Mouse (Mus musculus) forebrain, embryonic 15.5 days (tissue): ENCODE measurements around the gene Dlg5. TPM values are rescaled to one million over a fixed set of nuclear protein-coding genes. Genes with fewer than 3 reads are reported as not detected.

Experiments
- ATAC-seq: fragments of 200-750 bp; cut with Nextera tagmentation; replicated peaks from 2 replicates; pipeline ENCODE4 v1.8.0; 2017; ENCODE audit warnings: mild to moderate bottlenecking, moderate TSS enrichment, moderate library complexity
- H3K27ac ChIP-seq: fragments of 300-500 bp; sonication (generic); replicated peaks from 2 replicates; pipeline ENCODE4 v1.5.1; 2015; ENCODE audit warnings: mild to moderate bottlenecking, inconsistent platforms
- H3K27me3 ChIP-seq: fragments of 300-500 bp; sonication (generic); 2 replicates; pipeline ENCODE4 v1.6.1; 2015; ENCODE audit warnings: inconsistent platforms
- H3K36me3 ChIP-seq: fragments of 300-500 bp; sonication (generic); 2 replicates; pipeline ENCODE4 v1.6.1; 2015; ENCODE audit warnings: mild to moderate bottlenecking, inconsistent platforms
- H3K4me1 ChIP-seq: fragments of 300-500 bp; sonication (generic); 2 replicates; pipeline ENCODE4 v1.6.1; 2015; ENCODE audit warnings: inconsistent platforms
- H3K4me2 ChIP-seq: fragments of 300-500 bp; sonication (generic); replicated peaks from 2 replicates; pipeline ENCODE4 v1.6.1; 2015; ENCODE audit warnings: mild to moderate bottlenecking, inconsistent platforms
- H3K4me3 ChIP-seq: fragments of 300-500 bp; sonication (generic); 2 replicates; pipeline ENCODE4 v1.5.1; 2015; ENCODE audit warnings: mild to moderate bottlenecking, inconsistent platforms
- H3K9ac ChIP-seq: fragments of 300-500 bp; sonication (generic); replicated peaks from 2 replicates; pipeline ENCODE4 v1.6.1; 2015; ENCODE audit warnings: mild to moderate bottlenecking, inconsistent platforms
- H3K9me3 ChIP-seq: fragments of 300-500 bp; sonication (generic); 2 replicates; pipeline ENCODE4 v1.6.1; 2016; ENCODE audit warnings: inconsistent platforms
- WGBS: fragments of 180-500 bp; shearing (Covaris S2); methylation state at CpG from one replicate; pipeline ENCODE4 v1.1.7; 2015; ENCODE audit warnings: mixed read lengths; 5-methylcytosine and 5-hydroxymethylcytosine counted together
- polyA plus RNA-seq: library from polyadenylated mRNA; unstranded; fragments of >200 nt; fragmentation: Nextera tagmentation; extraction: Ambion mirVana; gene quantifications from 2 replicates; pipeline ENCODE4 v1.2.1, GENCODE M21; 2015

Gene Dlg5
- polyA plus RNA-seq, 1 experiment from 2014 or later = 17.3 TPM

DNA sequence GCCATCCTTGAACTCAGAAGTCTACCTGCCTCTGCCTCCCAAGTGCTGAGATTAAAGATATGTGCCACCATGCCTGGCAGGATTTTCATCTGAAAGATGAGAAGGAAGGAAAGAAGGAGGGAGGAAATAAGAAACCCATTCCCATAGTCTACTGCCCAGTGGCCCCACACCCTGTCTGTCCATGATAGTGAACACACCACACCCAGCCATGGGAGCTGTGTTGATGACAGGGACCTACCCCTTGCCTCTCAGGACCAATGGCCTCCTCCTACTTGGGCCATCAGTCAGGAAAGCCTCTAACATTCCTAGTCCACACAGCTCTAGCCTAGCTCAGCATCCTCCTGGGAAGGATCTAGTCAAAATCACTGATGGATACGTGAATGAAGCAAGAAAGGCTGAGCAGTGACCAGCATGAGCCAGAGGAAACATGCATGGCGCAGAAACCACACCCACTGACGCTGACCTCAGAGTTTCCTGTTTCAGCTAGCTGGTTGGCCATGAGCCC is 102.7 kb downstream of the Dlg5 start:
- H3K4me2 ChIP-seq = no peak overlapping the region
- no peak for ATAC-seq
- no peaks in the 10 kb centered on the region for H3K9me3 ChIP-seq
- 96% methylated on average over 3 of the region's 3 CpGs for WGBS
- peaks cover 48% of the 10 kb centered on the region for H3K36me3 ChIP-seq
- no peaks in the 10 kb centered on the region for H3K4me1 ChIP-seq
- H3K27me3 ChIP-seq = no peaks in the 10 kb centered on the region
- no peak overlapping the region for H3K9ac ChIP-seq
- no peak overlapping the region for H3K27ac ChIP-seq
- no peak overlapping the region for H3K4me3 ChIP-seq

DNA sequence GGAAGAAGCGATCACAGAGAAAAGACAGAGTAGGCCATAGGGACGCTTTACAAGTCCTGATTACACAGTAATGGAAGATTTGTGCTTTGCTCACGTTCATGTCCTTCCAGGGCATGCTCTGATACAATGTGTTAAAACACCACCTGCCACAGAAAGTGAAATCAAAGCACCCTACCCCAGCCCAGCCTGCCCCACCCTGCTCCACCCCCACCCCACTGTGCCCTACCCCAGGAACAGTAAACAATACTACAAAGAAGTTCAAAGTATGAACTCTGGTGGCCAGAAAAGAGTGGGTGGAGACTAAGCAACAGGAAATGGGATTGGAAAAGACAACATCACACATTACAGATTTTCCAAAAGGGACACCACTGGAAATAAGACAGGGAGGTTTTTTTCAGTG is 104.0 kb downstream of the Dlg5 start:
- Histone ChIP-seq H3K4me1 (no peaks in the 10 kb centered on the region), H3K9me3 (no peaks in the 10 kb centered on the region), H3K27me3 (no peaks in the 10 kb centered on the region), H3K36me3 (peaks cover 41% of the 10 kb centered on the region), H3K4me3 (no peak overlapping the region), H3K27ac (no peak overlapping the region), H3K9ac (no peak overlapping the region), H3K4me2 (no peak overlapping the region)
- ATAC-seq = no peak
- WGBS = 90% methylated on average over 3 of the region's 3 CpGs

DNA sequence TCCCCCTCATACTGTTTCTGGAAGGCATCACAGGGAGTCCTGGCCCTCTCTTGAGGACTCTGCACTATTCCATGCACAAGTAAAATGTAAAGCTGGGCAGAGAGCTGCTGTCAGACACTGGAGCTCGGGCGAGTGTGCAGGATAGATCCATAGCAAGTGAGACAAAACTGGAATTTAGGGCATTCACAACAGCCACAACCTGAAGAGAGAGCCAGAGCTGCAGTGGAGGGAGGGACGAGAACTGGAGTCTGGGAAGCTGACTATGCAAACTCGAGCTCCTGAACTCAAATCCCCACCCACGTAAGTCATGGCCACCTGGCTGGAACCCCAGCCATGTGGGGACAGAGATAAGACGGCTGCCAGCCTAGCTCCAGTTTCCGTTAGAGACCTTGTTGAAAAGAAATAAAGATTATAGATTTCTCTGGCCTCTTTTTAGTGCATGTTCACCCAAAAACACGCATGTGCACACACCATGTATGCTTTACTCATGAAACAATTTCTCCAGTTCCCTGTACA is 105.4 kb downstream of the Dlg5 start:
- no peak overlapping the region for H3K4me3 ChIP-seq
- H3K4me1 ChIP-seq = no peaks in the 10 kb centered on the region
- 90% methylated on average over 8 of the region's 8 CpGs for WGBS
- H3K27me3 ChIP-seq = no peaks in the 10 kb centered on the region
- no peak overlapping the region for H3K9ac ChIP-seq
- H3K4me2 ChIP-seq = no peak overlapping the region
- no peaks in the 10 kb centered on the region for H3K9me3 ChIP-seq
- peaks cover 45% of the 10 kb centered on the region for H3K36me3 ChIP-seq
- H3K27ac ChIP-seq = no peak overlapping the region
- no peak for ATAC-seq

DNA sequence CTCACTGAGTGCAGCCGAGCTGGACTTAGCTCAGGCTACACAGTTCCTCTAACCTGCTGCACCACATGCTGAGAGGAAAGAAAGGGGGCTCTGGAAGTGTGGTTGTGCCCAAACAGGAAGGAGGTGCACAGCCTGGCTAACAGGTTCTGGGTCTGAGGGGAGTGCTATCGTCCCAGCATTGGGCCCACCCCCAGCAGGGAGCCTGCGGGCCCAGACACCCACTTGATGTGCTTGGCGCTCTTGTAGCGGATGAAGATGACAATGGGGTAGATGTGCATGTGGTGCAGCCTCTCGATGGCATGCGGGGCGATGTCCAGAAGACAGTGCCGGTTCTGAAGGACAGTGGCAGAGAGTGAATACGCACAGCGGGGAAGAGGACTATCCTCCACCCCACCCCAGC is 108.8 kb downstream of the Dlg5 start:
- Histone ChIP-seq H3K27me3 (no peaks in the 10 kb centered on the region), H3K4me2 (no peak overlapping the region), H3K9me3 (no peaks in the 10 kb centered on the region), H3K9ac (no peak overlapping the region), H3K27ac (no peak overlapping the region), H3K4me3 (no peak overlapping the region), H3K4me1 (no peaks in the 10 kb centered on the region), H3K36me3 (peaks cover 28% of the 10 kb centered on the region; the same call in 1 of the 2 replicates)
- 86% methylated on average over 11 of the region's 11 CpGs for WGBS
- no peak for ATAC-seq

DNA sequence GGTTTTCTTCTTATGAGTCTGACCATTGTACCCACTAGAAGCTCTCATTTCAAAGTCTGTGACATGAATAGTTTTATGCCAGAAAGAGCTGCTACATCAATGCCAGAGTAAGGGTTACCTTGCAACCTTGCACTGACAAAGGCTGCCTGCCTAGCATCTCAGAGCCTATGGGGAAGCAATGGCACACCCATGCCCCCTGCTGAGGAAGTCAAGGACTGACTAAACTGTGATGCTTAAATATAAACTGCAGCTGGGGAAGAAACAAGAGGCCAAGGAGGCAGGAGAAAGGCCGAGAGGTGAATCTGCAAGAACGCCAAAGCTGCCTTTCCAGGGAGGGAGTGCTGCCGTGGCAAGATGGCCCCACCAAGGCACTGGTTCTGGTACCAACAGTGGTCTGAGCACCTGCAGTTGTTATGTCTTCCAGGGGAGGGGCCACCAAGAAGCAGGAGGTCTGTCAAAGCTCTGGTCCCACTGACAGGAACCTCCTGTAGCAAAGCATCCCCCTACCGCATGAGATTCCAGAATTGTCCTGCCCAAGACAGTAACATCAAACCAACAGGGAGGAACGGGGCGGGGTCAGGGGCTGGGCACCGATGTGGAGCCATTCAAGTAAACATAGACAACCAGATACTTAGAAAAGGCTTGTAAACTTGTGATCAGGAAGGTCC is 111.0 kb downstream of the Dlg5 start:
- Histone ChIP-seq H3K4me2 (no peak overlapping the region), H3K36me3 (peaks cover 26% of the 10 kb centered on the region; the same call in 1 of the 2 replicates), H3K27me3 (no peaks in the 10 kb centered on the region), H3K4me1 (no peaks in the 10 kb centered on the region), H3K9ac (no peak overlapping the region), H3K9me3 (no peaks in the 10 kb centered on the region), H3K27ac (no peak overlapping the region), H3K4me3 (no peak overlapping the region)
- ATAC-seq = no peak
- WGBS = 89% methylated on average over 7 of the region's 7 CpGs

DNA sequence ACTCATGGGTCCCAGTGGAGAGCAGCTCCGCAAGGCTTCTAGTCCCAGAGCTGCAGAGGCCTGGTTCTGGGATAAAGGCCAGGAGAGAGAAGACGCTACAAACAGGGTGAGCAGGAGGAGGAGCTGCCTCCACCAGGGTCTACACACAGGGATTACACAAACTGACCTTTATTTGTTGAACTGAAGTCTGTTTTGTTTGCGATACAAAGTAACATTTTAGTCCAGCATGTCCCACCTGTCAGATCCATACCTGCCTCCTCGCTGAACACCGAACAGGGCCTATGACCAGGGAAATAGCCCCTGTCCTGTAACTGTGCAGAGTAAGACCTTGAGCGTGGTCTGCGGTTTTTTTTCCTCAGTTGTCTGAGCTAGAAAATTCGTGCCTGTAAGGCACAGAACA is 111.9 kb downstream of the Dlg5 start:
- Histone ChIP-seq H3K4me2 (no peak overlapping the region), H3K36me3 (peaks cover 22% of the 10 kb centered on the region; the same call in 1 of the 2 replicates), H3K4me3 (no peak overlapping the region), H3K9ac (no peak overlapping the region), H3K27me3 (no peaks in the 10 kb centered on the region), H3K9me3 (no peaks in the 10 kb centered on the region), H3K27ac (no peak overlapping the region), H3K4me1 (no peaks in the 10 kb centered on the region)
- WGBS = 88% methylated on average over 8 of the region's 8 CpGs
- no peak for ATAC-seq

DNA sequence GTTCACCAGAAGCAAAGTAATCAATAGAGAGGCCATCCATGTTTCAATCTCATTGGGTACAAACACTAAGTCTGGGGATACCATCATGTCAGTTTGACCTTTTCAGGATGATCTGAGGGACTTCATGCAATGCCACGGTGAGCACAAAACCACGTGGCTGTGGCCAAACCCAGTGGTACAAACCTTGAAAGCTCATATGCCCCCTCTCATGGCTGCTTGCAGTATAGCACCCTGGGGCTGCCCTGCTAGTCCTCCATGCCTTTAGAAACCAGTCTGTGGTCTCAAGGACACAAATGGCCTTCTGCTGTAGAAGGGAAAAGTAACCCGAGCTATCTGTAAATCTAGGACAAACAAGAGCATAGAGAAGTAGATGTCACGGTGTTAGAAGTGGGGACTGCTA is 113.6 kb downstream of the Dlg5 start:
- no peak for ATAC-seq

DNA sequence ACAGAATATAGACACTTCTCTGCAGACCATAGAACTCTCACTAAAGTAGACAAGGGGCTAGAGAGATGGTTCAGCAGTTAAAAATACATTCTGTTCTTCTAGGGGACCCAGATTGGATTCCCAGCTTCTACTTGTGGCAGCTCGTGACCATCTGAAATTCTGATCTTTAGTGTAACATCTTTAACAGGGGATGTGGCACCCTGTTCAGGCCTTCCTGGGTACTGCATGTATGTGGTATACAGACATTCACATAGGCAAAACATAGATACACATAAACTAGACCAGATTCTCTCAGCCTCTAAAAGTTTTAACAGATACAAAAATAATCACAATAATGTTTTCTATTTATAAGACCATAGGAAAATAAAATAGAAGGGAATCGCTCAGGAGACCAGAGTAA is 120.7 kb downstream of the Dlg5 start:
- 87% methylated on average over 2 of the region's 2 CpGs for WGBS
- Histone ChIP-seq H3K36me3 (no peaks in the 10 kb centered on the region), H3K27me3 (no peaks in the 10 kb centered on the region), H3K4me2 (no peak overlapping the region), H3K27ac (no peak overlapping the region), H3K9me3 (no peaks in the 10 kb centered on the region), H3K4me1 (no peaks in the 10 kb centered on the region), H3K4me3 (no peak overlapping the region), H3K9ac (no peak overlapping the region)
- ATAC-seq = no peak

More for the DNA sequence above, 113.6 kb downstream of the Dlg5 start:
- H3K9ac ChIP-seq = no peak overlapping the region
- no peaks in the 10 kb centered on the region for H3K4me1 ChIP-seq
- H3K27ac ChIP-seq = no peak overlapping the region
- no peaks in the 10 kb centered on the region for H3K9me3 ChIP-seq
- H3K4me2 ChIP-seq = no peak overlapping the region
- H3K36me3 ChIP-seq = 0 out of 2 replicates have a peak, but pooled peaks cover 12% of the 10 kb centered on the region
- no peak overlapping the region for H3K4me3 ChIP-seq
- H3K27me3 ChIP-seq = no peaks in the 10 kb centered on the region
- 52% methylated on average over 4 of the region's 4 CpGs for WGBS

DNA sequence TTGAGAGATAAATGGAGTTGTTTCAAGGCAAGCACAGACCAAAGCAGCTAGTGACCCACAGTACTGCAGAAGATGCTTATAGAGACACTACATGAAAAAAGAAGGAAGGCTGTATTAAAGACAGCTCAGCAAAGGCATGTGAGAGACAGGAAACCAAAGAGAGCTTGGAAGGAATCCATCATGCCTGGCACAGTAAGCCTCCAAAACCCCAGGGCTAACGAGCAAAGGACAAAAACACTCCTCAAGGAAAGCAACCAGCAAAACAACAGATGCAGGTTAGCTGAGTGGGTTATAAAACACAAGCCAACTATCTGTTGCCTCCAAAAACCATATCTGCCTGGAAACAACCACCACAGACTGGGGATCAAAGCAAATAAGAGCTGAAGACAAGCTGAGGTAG is 121.5 kb downstream of the Dlg5 start:
- H3K36me3 ChIP-seq = no peaks in the 10 kb centered on the region
- H3K4me3 ChIP-seq = no peak overlapping the region
- 14% methylated on average over 1 of the region's 1 CpGs for WGBS
- H3K27ac ChIP-seq = no peak overlapping the region
- no peak for ATAC-seq
- no peaks in the 10 kb centered on the region for H3K9me3 ChIP-seq
- H3K27me3 ChIP-seq = no peaks in the 10 kb centered on the region
- H3K4me2 ChIP-seq = no peak overlapping the region
- H3K4me1 ChIP-seq = no peaks in the 10 kb centered on the region
- H3K9ac ChIP-seq = no peak overlapping the region

DNA sequence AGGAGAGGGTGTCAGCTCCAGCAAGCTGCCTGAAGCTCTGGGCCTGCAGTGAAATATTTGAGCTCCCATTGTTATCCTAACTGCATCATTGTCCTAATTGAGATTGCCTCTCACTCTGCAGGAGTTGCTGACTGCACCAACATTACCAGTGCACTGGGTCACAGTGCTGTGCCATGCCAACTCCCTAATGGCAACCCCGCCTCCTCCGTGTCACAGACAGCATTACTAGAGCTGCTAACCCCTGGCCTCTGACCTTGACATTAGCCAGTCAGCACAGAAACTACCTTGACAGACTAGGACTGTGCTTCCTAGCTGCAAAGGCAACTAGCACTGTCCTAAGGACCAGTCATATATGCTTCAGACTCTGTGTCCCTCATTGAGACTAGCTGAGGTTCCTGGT is 139.0 kb downstream of the Dlg5 start:
- no peak overlapping the region for H3K9ac ChIP-seq
- no peaks in the 10 kb centered on the region for H3K36me3 ChIP-seq
- H3K9me3 ChIP-seq = no peaks in the 10 kb centered on the region
- no peak for ATAC-seq
- H3K4me3 ChIP-seq = no peak overlapping the region
- no peak overlapping the region for H3K27ac ChIP-seq
- WGBS = 91% methylated on average over 2 of the region's 2 CpGs
- H3K4me2 ChIP-seq = no peak overlapping the region
- H3K4me1 ChIP-seq = no peaks in the 10 kb centered on the region
- no peaks in the 10 kb centered on the region for H3K27me3 ChIP-seq

DNA sequence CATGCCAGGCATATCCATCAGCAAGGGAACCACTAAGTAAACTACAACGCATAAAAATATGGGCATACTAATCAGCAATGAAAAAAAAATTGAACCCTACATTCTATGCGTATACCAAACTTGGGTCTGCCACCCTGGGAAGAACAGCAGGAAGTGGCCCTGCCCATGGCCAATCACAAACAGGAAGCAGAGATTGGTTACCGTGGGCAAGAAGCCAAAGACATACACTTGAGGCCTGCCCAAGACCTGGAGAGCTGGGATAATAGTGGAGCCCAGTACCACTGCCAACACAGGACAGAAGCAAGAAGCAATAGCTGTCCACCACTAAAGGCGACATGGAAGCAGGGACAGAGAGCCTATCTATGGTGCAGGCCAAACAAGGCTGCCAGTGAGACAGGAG is 146.9 kb downstream of the Dlg5 start:
- H3K36me3 ChIP-seq = no peaks in the 10 kb centered on the region
- H3K4me2 ChIP-seq = no peak overlapping the region
- no peaks in the 10 kb centered on the region for H3K9me3 ChIP-seq
- H3K9ac ChIP-seq = no peak overlapping the region
- H3K27ac ChIP-seq = no peak overlapping the region
- WGBS = 90% methylated on average over 4 of the region's 4 CpGs
- H3K4me3 ChIP-seq = no peak overlapping the region
- ATAC-seq = no peak
- H3K27me3 ChIP-seq = no peaks in the 10 kb centered on the region
- H3K4me1 ChIP-seq = no peaks in the 10 kb centered on the region

DNA sequence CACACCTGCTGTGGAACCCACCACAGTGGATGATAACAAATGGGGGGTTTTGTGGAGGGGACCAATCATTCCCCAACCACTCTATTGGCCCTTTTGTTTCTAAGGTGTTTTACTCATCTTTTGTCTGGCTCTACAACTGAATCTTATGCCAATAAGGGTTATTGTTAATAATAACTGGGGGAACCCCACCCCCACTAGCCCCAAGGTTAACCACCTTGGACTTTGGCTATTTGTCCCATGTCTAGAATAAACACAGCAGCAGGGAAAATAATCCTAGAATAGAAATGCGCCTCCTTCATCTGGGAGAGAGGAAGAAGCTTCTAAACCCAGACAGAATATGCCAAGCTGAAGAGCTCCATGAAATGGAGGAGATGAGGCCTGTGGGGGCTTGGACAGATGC is 151.1 kb downstream of the Dlg5 start:
- no peak overlapping the region for H3K4me3 ChIP-seq
- H3K36me3 ChIP-seq = no peaks in the 10 kb centered on the region
- H3K9ac ChIP-seq = no peak overlapping the region
- no peak for ATAC-seq
- H3K9me3 ChIP-seq = no peaks in the 10 kb centered on the region
- no peaks in the 10 kb centered on the region for H3K27me3 ChIP-seq
- no peaks in the 10 kb centered on the region for H3K4me1 ChIP-seq
- 96% methylated on average over 1 of the region's 1 CpGs for WGBS
- no peak overlapping the region for H3K4me2 ChIP-seq
- H3K27ac ChIP-seq = no peak overlapping the region

DNA sequence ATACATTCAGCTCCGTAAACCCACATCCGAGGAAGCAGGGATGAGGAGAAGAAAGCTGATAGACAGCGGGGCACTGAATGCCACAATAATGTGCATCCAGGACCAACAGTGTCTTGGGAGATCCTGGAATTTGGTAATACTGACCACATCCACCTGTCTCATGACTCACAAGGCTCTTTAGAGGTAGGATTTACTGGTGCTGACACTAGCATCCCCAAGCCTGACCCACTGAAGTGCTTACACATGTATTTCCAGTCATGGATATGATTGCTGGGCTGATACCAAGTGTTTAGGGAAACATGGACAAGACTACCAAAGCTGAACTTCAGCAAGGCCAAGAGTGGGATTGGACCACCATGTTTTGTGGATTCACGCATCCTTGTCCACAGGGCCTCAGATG is 152.5 kb downstream of the Dlg5 start:
- 91% methylated on average over 4 of the region's 4 CpGs for WGBS
- H3K4me1 ChIP-seq = no peaks in the 10 kb centered on the region
- H3K36me3 ChIP-seq = no peaks in the 10 kb centered on the region
- H3K27me3 ChIP-seq = no peaks in the 10 kb centered on the region
- ATAC-seq = no peak
- no peak overlapping the region for H3K9ac ChIP-seq
- no peak overlapping the region for H3K4me2 ChIP-seq
- no peaks in the 10 kb centered on the region for H3K9me3 ChIP-seq
- H3K4me3 ChIP-seq = no peak overlapping the region
- H3K27ac ChIP-seq = no peak overlapping the region
